ENCODE assay signal across 8 mouse cellular contexts in genomic region chr11:23771507-23772097, GRCm38 (mm10). TPM values are rescaled to one million over a fixed set of nuclear protein-coding genes. Genes with fewer than 3 reads are reported as not detected.
DNase-seq lines count a peak whose midpoint lies in the region; ATAC-seq and TF ChIP-seq lines count a peak whose summit lies in the region.

No protein-coding gene starts in this region.

- peak overlapping the region; percentile 97 for H3K4me3 ChIP-seq in bone marrow macrophage, adult 2 months (ENCODE audit: insufficient read depth, low read length)
- H3K4me3 ChIP-seq in heart, postnatal 0 days (ENCODE audit: low read depth, low read length), result peak overlapping the region; percentile 83

- no peak for ATAC-seq in heart, postnatal 0 days (ENCODE audit: insufficient read depth, low read depth)
- peak; percentile 1; the same call in 1 of the 2 replicates for ATAC-seq in megakaryocyte progenitor cell, adult 5-6 weeks (replicated peaks; ENCODE audit: poor library complexity)

- no peaks in the 10 kb centered on the region for H3K9me3 ChIP-seq in heart, postnatal 0 days (replicated peaks; ENCODE audit: control insufficient read depth, low read length)

- no peak for TF ChIP-seq POLR2A in bone marrow macrophage, adult 2 months (IDR thresholded peaks at IDR 0.05; ENCODE audit: borderline replicate concordance, low read depth, low read length)

- DNase-seq in kidney, postnatal 10 days, result peak; percentile 10
- no peak for DNase-seq in kidney, adult 8-10 months
- DNase-seq in heart, postnatal 0 days (ENCODE audit: low spot score), result peak; percentile 29
- DNase-seq in ovary, postnatal 14 days (ENCODE audit: low spot score), result no peak
- DNase-seq in right cerebral cortex, postnatal 14 days, result no peak
- no peak for DNase-seq in left cerebral cortex, adult 11 months (ENCODE audit: low spot score)

- WGBS in heart, postnatal 0 days, result 7% methylated on average over 21 of the region's 21 CpGs

- H3K4me1 ChIP-seq in bone marrow macrophage, adult 2 months (ENCODE audit: control insufficient read depth, insufficient read depth, low read length), result peaks cover 10% of the 10 kb centered on the region
- H3K4me1 ChIP-seq in heart, postnatal 0 days (ENCODE audit: control insufficient read depth, insufficient read depth), result peaks cover 4% of the 10 kb centered on the region; the same call in 1 of the 2 replicates

- no peak for TF ChIP-seq EP300 in heart, postnatal 0 days (IDR thresholded peaks at IDR 0.05; ENCODE audit: low read depth)

- peak overlapping the region; percentile 73 for H3K4me2 ChIP-seq in heart, postnatal 0 days (ENCODE audit: low read depth, low read length)

- peak overlapping the region; percentile 70 for H3K9ac ChIP-seq in heart, postnatal 0 days (replicated peaks; ENCODE audit: low read depth, low read length)

- H3K27me3 ChIP-seq in heart, postnatal 0 days (ENCODE audit: control insufficient read depth, insufficient read depth, low read length), result no peaks in the 10 kb centered on the region

- H3K36me3 ChIP-seq in heart, postnatal 0 days (replicated peaks; ENCODE audit: control insufficient read depth, insufficient read depth, low read length), result no peaks in the 10 kb centered on the region

- TF ChIP-seq CTCF in bone marrow macrophage, adult 2 months (IDR thresholded peaks at IDR 0.05; ENCODE audit: low read depth, low read length), result no peak
- TF ChIP-seq CTCF in heart, postnatal 0 days (IDR thresholded peaks at IDR 0.05; ENCODE audit: low read depth), result no peak

- peak overlapping the region; percentile 94 for H3K27ac ChIP-seq in bone marrow macrophage, adult 2 months (ENCODE audit: insufficient read depth, low read depth, low read length)
- H3K27ac ChIP-seq in heart, postnatal 0 days (ENCODE audit: low read depth), result peak overlapping the region; percentile 97

RNA-seq across cellular contexts. Expression of gene Rel, which starts 0.8 kb away (rescaled TPM):
- 26.6 and 26.7 TPM in 2 replicates for polyA plus RNA-seq in bone marrow macrophage, adult 2 months (2012; ENCODE audit: insufficient read depth, insufficient read length, missing spikeins)
- 4.1 TPM in 2 replicates for total RNA-seq in heart, postnatal 0 days (2014; rRNA removed; ENCODE audit: low replicate concordance)
- polyA plus RNA-seq in heart, postnatal 0 days (2015; fragmentation: Nextera tagmentation; extraction: Ambion mirVana), result 2.1 and 2.2 TPM in 2 replicates
- total RNA-seq in megakaryocyte progenitor cell, adult 5-6 weeks (2015), result 20.7 and 25.9 TPM in 2 replicates
- total RNA-seq in megakaryocyte progenitor cell, adult 5-6 weeks (2017), result 8.1 and 8.9 TPM in 2 replicates

Comparison
In these comparisons a context has a peak if more than half of its experiments do, and no peak if none do; other contexts are left out.
1. DNase-seq: peak in kidney, postnatal 10 days (single experiment) and heart, postnatal 0 days (single experiment); none in kidney, adult 8-10 months (0 of 2), ovary, postnatal 14 days (single experiment), right cerebral cortex, postnatal 14 days (single experiment) and left cerebral cortex, adult 11 months (single experiment).